ENCODE assay signal across 23 mouse cellular contexts in genomic region chr17:28093837-28094236, GRCm38 (mm10). TPM values are rescaled to one million over a fixed set of nuclear protein-coding genes. Genes with fewer than 3 reads are reported as not detected.
DNase-seq lines count a peak whose midpoint lies in the region; ATAC-seq and TF ChIP-seq lines count a peak whose summit lies in the region.
"Had no signal": no experiment of that assay in that cellular context is flagged by ENCODE, and none has a peak within 500 bp of the region (broad histone marks: within the 10 kb centered on the region; RNA-seq: fewer than 3 reads in every experiment).

No protein-coding gene starts in this region.

- H3K27me3 ChIP-seq in cerebellum, adult 2 months (ENCODE audit: control insufficient read depth, insufficient read depth, low read length): no peaks in the 10 kb centered on the region
- H3K27me3 ChIP-seq in liver, adult 2 months (ENCODE audit: control insufficient read depth, insufficient read depth, low read length): no peaks in the 10 kb centered on the region
- H3K27me3 ChIP-seq in liver, embryonic 12.5 days (replicated peaks): no peaks in the 10 kb centered on the region
- H3K27me3 ChIP-seq in E14TG2a.4 (ENCODE audit: insufficient read depth, low read length): no peaks in the 10 kb centered on the region
- H3K27me3 ChIP-seq: heart, embryonic 12.5 days; stomach, embryonic 15.5 days had no signal

- no peak overlapping the region for H3K9ac ChIP-seq in liver, adult 2 months (ENCODE audit: low read depth, low read length)
- H3K9ac ChIP-seq in liver, embryonic 12.5 days: no peak overlapping the region
- H3K9ac ChIP-seq: heart, embryonic 12.5 days; stomach, embryonic 15.5 days had no signal

- ATAC-seq in cerebellum, adult (ENCODE audit: insufficient number of reproducible peaks, low FRiP score, low TSS enrichment): no peak
- no peak for ATAC-seq in liver, embryonic 12.5 days
- ATAC-seq: hindbrain, embryonic 16.5 days; midbrain, embryonic 16.5 days had no signal

- H3K79me2 ChIP-seq in liver, adult 2 months (ENCODE audit: control insufficient read depth, insufficient read depth, low read length): no peaks in the 10 kb centered on the region

- DNase-seq in cerebellum, adult 2 months: no peak
- no peak for DNase-seq in liver, adult 2 months (ENCODE audit: extremely low read depth, low read depth, low spot score)
- DNase-seq in brain, embryonic 14.5 days (ENCODE audit: low read depth): no peak
- no peak for DNase-seq in thymus, adult 18-20 months
- DNase-seq in adrenal gland, adult (ENCODE audit: inconsistent age in 2 of 2, low spot score in 1 of 2): no peak
- DNase-seq: adrenal gland, adult 8-10 months; cerebellum, adult 9-11 months; gastrocnemius, postnatal 36 days; heart, postnatal 36 days; kidney, adult 9 months; kidney, postnatal 4 days; lung, postnatal 10 days; right cerebral cortex, adult 18-20 months; thymus, postnatal 4 days had no signal

- H3K4me3 ChIP-seq in cerebellum, adult 2 months (replicated peaks; ENCODE audit: insufficient read depth, low read depth, low read length): no peak overlapping the region
- no peak overlapping the region for H3K4me3 ChIP-seq in liver, adult 2 months (ENCODE audit: insufficient read depth, low read depth, low read length)
- no peak overlapping the region for H3K4me3 ChIP-seq in liver, embryonic 12.5 days
- no peak overlapping the region for H3K4me3 ChIP-seq in E14TG2a.4 (replicated peaks; ENCODE audit: low read length)
- H3K4me3 ChIP-seq: forebrain, embryonic 10.5 days; heart, embryonic 12.5 days; megakaryocyte, embryonic 14.5 days; stomach, embryonic 15.5 days had no signal

- H3K36me3 ChIP-seq in liver, adult 2 months (ENCODE audit: control insufficient read depth, insufficient read depth, low read length): no peaks in the 10 kb centered on the region
- H3K36me3 ChIP-seq in liver, embryonic 12.5 days: no peaks in the 10 kb centered on the region
- no peaks in the 10 kb centered on the region for H3K36me3 ChIP-seq in E14TG2a.4 (ENCODE audit: insufficient read depth, low read length)
- H3K36me3 ChIP-seq: forebrain, embryonic 10.5 days; heart, embryonic 12.5 days; stomach, embryonic 15.5 days had no signal

- no peaks in the 10 kb centered on the region for H3K4me1 ChIP-seq in cerebellum, adult 2 months (ENCODE audit: control insufficient read depth, insufficient read depth, low read length)
- H3K4me1 ChIP-seq in liver, adult 2 months (ENCODE audit: control insufficient read depth, insufficient read depth, low read length): no peaks in the 10 kb centered on the region
- H3K4me1 ChIP-seq in liver, embryonic 12.5 days: no peaks in the 10 kb centered on the region
- peaks cover 38% of the 10 kb centered on the region for H3K4me1 ChIP-seq in E14TG2a.4 (replicated peaks; ENCODE audit: low read depth, low read length)
- H3K4me1 ChIP-seq: megakaryocyte, embryonic 14.5 days; stomach, embryonic 15.5 days had no signal

- no peak overlapping the region for H3K4me2 ChIP-seq in liver, embryonic 12.5 days
- H3K4me2 ChIP-seq: heart, embryonic 12.5 days; stomach, embryonic 15.5 days had no signal

- no peak overlapping the region for H3K27ac ChIP-seq in cerebellum, adult 2 months (ENCODE audit: insufficient read depth, low read length)
- H3K27ac ChIP-seq in liver, adult 2 months (replicated peaks; ENCODE audit: insufficient read depth, low read depth, low read length): no peak overlapping the region
- no peak overlapping the region for H3K27ac ChIP-seq in liver, embryonic 12.5 days
- H3K27ac ChIP-seq: forebrain, embryonic 10.5 days; stomach, embryonic 15.5 days had no signal

- H3K9me3 ChIP-seq in liver, embryonic 12.5 days (replicated peaks): peaks cover 4% of the 10 kb centered on the region; the same call in 1 of the 2 replicates
- peaks cover 5% of the 10 kb centered on the region for H3K9me3 ChIP-seq in E14TG2a.4 (ENCODE audit: low read length)
- H3K9me3 ChIP-seq: stomach, embryonic 15.5 days had no signal

- WGBS in cerebellum, adult 2 months: 83% methylated on average over 3 of the region's 3 CpGs
- WGBS in liver, adult 2 months: 85% methylated on average over 3 of the region's 3 CpGs
- 60% methylated on average over 3 of the region's 3 CpGs for WGBS in liver, embryonic 12.5 days (ENCODE audit: insufficient replicate concordance)

- TF ChIP-seq POLR2A in cerebellum, adult 2 months (IDR thresholded peaks at IDR 0.05; ENCODE audit: borderline replicate concordance, insufficient read depth, low read length): no peak
- TF ChIP-seq POLR2A in liver, adult 2 months (IDR thresholded peaks at IDR 0.05; ENCODE audit: extremely low read depth, insufficient read depth, low read length): no peak
- TF ChIP-seq POLR2A in brain, embryonic 14.5 days (IDR thresholded peaks at IDR 0.05; ENCODE audit: borderline replicate concordance, extremely low read depth, insufficient read depth, insufficient read length, poor library complexity, severe bottlenecking): no peak

- TF ChIP-seq CTCF in cerebellum, adult 2 months (IDR thresholded peaks at IDR 0.05; ENCODE audit: borderline replicate concordance, insufficient read depth, low read depth, low read length): peak; percentile 11; the same call in 1 of the 2 replicates
- TF ChIP-seq CTCF in liver, adult 2 months (IDR thresholded peaks at IDR 0.05; ENCODE audit: low read depth, low read length): peak; percentile 20; the same call in 1 of the 2 replicates
- peak; percentile 75 for TF ChIP-seq CTCF in E14TG2a.4 (conservative IDR thresholded peaks at IDR 0.05; ENCODE audit: low read length)
- peak; percentile 20; the same call in 1 of the 2 replicates for TF ChIP-seq CTCF in brain, embryonic 14.5 days (IDR thresholded peaks at IDR 0.05; ENCODE audit: borderline replicate concordance, extremely low read depth, insufficient read depth, insufficient read length)

RNA-seq across cellular contexts. Expression of gene Tcp11, which starts 13.4 kb away (rescaled TPM):
- 0.43 and 0.70 TPM in 2 replicates for polyA plus RNA-seq in cerebellum, adult 2 months (2012; rRNA removed)
- total RNA-seq in liver, adult 2 months (2014; rRNA removed): not detected in 2 replicates
- not detected in 2 replicates for polyA plus RNA-seq in liver, adult 2 months (2012; rRNA removed)
- polyA plus RNA-seq in liver, embryonic 12.5 days (2016; fragmentation: Nextera tagmentation; extraction: Ambion mirVana): 0.44 and 0.53 TPM in 2 replicates
- 2.4 and 2.8 TPM in 2 replicates for polyA plus RNA-seq in brain, embryonic 14.5 days (2012; rRNA removed)
- total RNA-seq: gastrocnemius, postnatal 36 days; heart, postnatal 36 days had no signal

RNA-seq across cellular contexts. Expression of gene Scube3, which starts 48.1 kb away (rescaled TPM):
- polyA plus RNA-seq in cerebellum, adult 2 months (2012; rRNA removed): 1.6 and 1.9 TPM in 2 replicates
- total RNA-seq in liver, adult 2 months (2014; rRNA removed): under 0.01 TPM in 1 of 2 replicates, not detected in the other
- polyA plus RNA-seq in liver, adult 2 months (2012; rRNA removed): 0.05 and 0.06 TPM in 2 replicates
- 0.91 and 1.2 TPM in 2 replicates for polyA plus RNA-seq in liver, embryonic 12.5 days (2016; fragmentation: Nextera tagmentation; extraction: Ambion mirVana)
- 18.5 and 26.5 TPM in 2 replicates for polyA plus RNA-seq in brain, embryonic 14.5 days (2012; rRNA removed)

Comparison
In these comparisons a context has a peak if more than half of its experiments do, and no peak if none do; other contexts are left out.
1. CTCF ChIP-seq: peak in every context shown above with its lines; median percentile 75 in E14TG2a.4; 20 in liver, adult 2 months; 20 in brain, embryonic 14.5 days; 11 in cerebellum, adult 2 months.